Comparison of ENCODE assay signal across 31 mouse cellular contexts in the genomic region with DNA sequence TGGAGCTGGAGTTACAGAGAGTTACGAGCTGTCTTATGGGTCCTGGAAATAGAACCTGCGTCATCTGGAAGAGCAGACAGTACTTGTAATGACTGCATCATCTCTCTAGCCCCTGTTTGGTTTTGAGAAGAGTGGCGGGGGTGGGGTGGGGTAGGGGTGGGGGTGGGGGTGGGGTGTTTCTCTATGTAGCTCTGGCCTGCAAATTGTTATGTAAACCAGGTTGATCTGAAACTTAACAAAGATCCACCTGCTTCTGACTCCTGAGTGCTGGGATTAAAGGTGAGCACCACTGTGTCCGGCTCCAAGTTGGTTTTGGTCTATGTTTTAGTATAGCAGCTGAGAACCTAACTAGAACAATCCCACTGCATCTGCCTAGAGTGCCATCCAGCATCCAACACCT.
DNase-seq lines count a peak whose midpoint lies in the region; ATAC-seq and TF ChIP-seq lines count a peak whose summit lies in the region.
"Had no signal": no experiment of that assay in that cellular context is flagged by ENCODE, and none has a peak within 500 bp of the region (broad histone marks: within the 10 kb centered on the region; RNA-seq: fewer than 3 reads in every experiment).

No protein-coding gene starts in this region.

- H3K36me3 ChIP-seq in E14TG2a.4 (ENCODE audit: insufficient read depth, low read length): no peaks in the 10 kb centered on the region
- H3K36me3 ChIP-seq in ES-E14 (ENCODE audit: control insufficient read depth, insufficient read depth, low read length, poor library complexity, severe bottlenecking): no peaks in the 10 kb centered on the region
- H3K36me3 ChIP-seq in heart, embryonic 11.5 days (ENCODE audit: control insufficient read depth, insufficient read depth, low read length): no peaks in the 10 kb centered on the region
- H3K36me3 ChIP-seq: embryonic facial prominence, embryonic 10.5 days; embryonic facial prominence, embryonic 13.5 days; forebrain, embryonic 12.5 days; G1E; heart, embryonic 12.5 days; heart, embryonic 15.5 days; hindbrain, embryonic 10.5 days; hindbrain, embryonic 13.5 days; intestine, embryonic 15.5 days had no signal

- H3K27me3 ChIP-seq in E14TG2a.4 (ENCODE audit: insufficient read depth, low read length): no peaks in the 10 kb centered on the region
- no peaks in the 10 kb centered on the region for H3K27me3 ChIP-seq in heart, embryonic 11.5 days (ENCODE audit: control insufficient read depth, insufficient read depth, low read length)
- H3K27me3 ChIP-seq: embryonic facial prominence, embryonic 13.5 days; forebrain, embryonic 12.5 days; heart, embryonic 15.5 days; hindbrain, embryonic 13.5 days; intestine, embryonic 15.5 days had no signal

- no peaks in the 10 kb centered on the region for H3K9me3 ChIP-seq in E14TG2a.4 (ENCODE audit: low read length)
- H3K9me3 ChIP-seq in ES-E14 (ENCODE audit: control insufficient read depth, insufficient read depth, low read depth, low read length): no peaks in the 10 kb centered on the region
- H3K9me3 ChIP-seq in heart, embryonic 11.5 days (replicated peaks; ENCODE audit: control insufficient read depth, low read length): no peaks in the 10 kb centered on the region
- H3K9me3 ChIP-seq: embryonic facial prominence, embryonic 10.5 days; embryonic facial prominence, embryonic 13.5 days; forebrain, embryonic 12.5 days; heart, embryonic 12.5 days; heart, embryonic 15.5 days; hindbrain, embryonic 10.5 days; hindbrain, embryonic 13.5 days; intestine, embryonic 15.5 days had no signal

- no peak for ATAC-seq in heart, embryonic 11.5 days (replicated peaks; ENCODE audit: insufficient number of reproducible peaks, low FRiP score, low TSS enrichment)
- ATAC-seq: activated CD4-positive, CD25-positive, alpha-beta regulatory T cell, adult 4 months; forebrain, embryonic 16.5 days; hindbrain, embryonic 16.5 days; intestine, embryonic 15.5 days; Patski had no signal

- DNase-seq in ES-E14 (ENCODE audit: low read depth, low spot score): no peak
- DNase-seq in brain, adult 2 months (ENCODE audit: low read depth, low spot score): peak; percentile 8
- no peak for DNase-seq in spleen, adult 12 weeks (ENCODE audit: low spot score)
- DNase-seq in thymus, postnatal 4 days: no peak
- DNase-seq: adrenal gland, adult 8-10 months; adrenal gland, postnatal 36 days; cerebellum, adult 11-12 months; cerebellum, adult 8-10 months; cerebellum, postnatal 10 days; cerebellum, postnatal 36 days; embryo, embryonic 11 days; gastrocnemius, postnatal 10 days; heart, postnatal 10 days; heart, postnatal 36 days; kidney, adult 11 months had no signal

- WGBS in heart, embryonic 11.5 days (ENCODE audit: insufficient replicate concordance): 57% methylated on average over 4 of the region's 4 CpGs

- no peak for TF ChIP-seq CTCF in E14TG2a.4 (conservative IDR thresholded peaks at IDR 0.05; ENCODE audit: low read length)

- H3K9ac ChIP-seq in ES-E14 (ENCODE audit: insufficient read depth, low read depth, low read length, poor library complexity, severe bottlenecking): no peak overlapping the region
- H3K9ac ChIP-seq in heart, embryonic 11.5 days (ENCODE audit: low read depth, low read length): no peak overlapping the region
- H3K9ac ChIP-seq: embryonic facial prominence, embryonic 13.5 days; forebrain, embryonic 12.5 days; heart, embryonic 12.5 days; heart, embryonic 15.5 days; hindbrain, embryonic 13.5 days; intestine, embryonic 15.5 days had no signal

- H3K4me3 ChIP-seq in E14TG2a.4 (replicated peaks; ENCODE audit: low read length) (peak overlapping the region; percentile 30; the same call in 1 of the 2 replicates), ES-E14 (ENCODE audit: insufficient read depth in 1 of 2, low read depth in 1 of 2, low read length in 2 of 2, poor library complexity in 1 of 2, severe bottlenecking in 1 of 2) (no peak overlapping the region; a peak in 1 of 4 replicates)
- no peak overlapping the region for H3K4me3 ChIP-seq in heart, embryonic 11.5 days (ENCODE audit: low read depth, low read length)
- H3K4me3 ChIP-seq: embryonic facial prominence, embryonic 10.5 days; embryonic facial prominence, embryonic 13.5 days; erythroblast, embryonic 14.5 days; forebrain, embryonic 12.5 days; heart, embryonic 12.5 days; heart, embryonic 15.5 days; hindbrain, embryonic 10.5 days; hindbrain, embryonic 13.5 days; intestine, embryonic 15.5 days had no signal

- in situ Hi-C loops in ES-E14 (cut with MboI; ENCODE audit: low sequenced_read_pairs in 2 of 2, unreplicated experiment in 2 of 2): no loop called here

- peak overlapping the region; percentile 73 for H3K27ac ChIP-seq in ES-E14 (ENCODE audit: insufficient read depth, low read depth, low read length, poor library complexity, severe bottlenecking)
- H3K27ac ChIP-seq in heart, embryonic 11.5 days (ENCODE audit: low read depth, low read length): no peak overlapping the region
- H3K27ac ChIP-seq: embryonic facial prominence, embryonic 10.5 days; embryonic facial prominence, embryonic 13.5 days; forebrain, embryonic 12.5 days; heart, embryonic 15.5 days; hindbrain, embryonic 10.5 days; hindbrain, embryonic 13.5 days; intestine, embryonic 15.5 days had no signal

- H3K4me1 ChIP-seq in E14TG2a.4 (replicated peaks; ENCODE audit: low read depth, low read length) (peaks cover 46% of the 10 kb centered on the region), ES-E14 (ENCODE audit: control insufficient read depth in 2 of 2, insufficient read depth in 2 of 2, low read length in 2 of 2, poor library complexity in 1 of 2) (peaks cover 8 to 15% of the 10 kb centered on the region in 2 experiments; a peak in 3 of 4 replicates)
- no peaks in the 10 kb centered on the region for H3K4me1 ChIP-seq in heart, embryonic 11.5 days (ENCODE audit: control insufficient read depth, insufficient read depth, low read length)
- H3K4me1 ChIP-seq: embryonic facial prominence, embryonic 10.5 days; embryonic facial prominence, embryonic 13.5 days; forebrain, embryonic 12.5 days; heart, embryonic 12.5 days; heart, embryonic 15.5 days; hindbrain, embryonic 10.5 days; intestine, embryonic 15.5 days had no signal

- no peak overlapping the region for H3K4me2 ChIP-seq in heart, embryonic 11.5 days
- H3K4me2 ChIP-seq: embryonic facial prominence, embryonic 13.5 days; forebrain, embryonic 12.5 days; heart, embryonic 12.5 days; heart, embryonic 15.5 days; hindbrain, embryonic 13.5 days; intestine, embryonic 15.5 days had no signal

TF ChIP-seq in ES-E14, 5 proteins besides CTCF, POLR2A, EP300 and RAD21:
- TF ChIP-seq MAFK (IDR thresholded peaks at IDR 0.05; ENCODE audit: insufficient read depth, low read depth, low read length): no peak
- TF ChIP-seq HCFC1 (IDR thresholded peaks at IDR 0.05; ENCODE audit: borderline replicate concordance, insufficient read depth, low read length): no peak
- no peak for TF ChIP-seq ZNF384 (IDR thresholded peaks at IDR 0.05; ENCODE audit: low read depth, low read length)
- no peak for TF ChIP-seq ZC3H11A (IDR thresholded peaks at IDR 0.05; ENCODE audit: borderline replicate concordance, low read depth, low read length)
- TF ChIP-seq CHD2 (IDR thresholded peaks at IDR 0.05; ENCODE audit: low read depth, low read length): no peak
